Mouse (Mus musculus) frontal cortex, postnatal 10 days (tissue): ENCODE results near the gene Smpd2.
A peak's percentile ranks its signal among the peaks of the same experiment; 100 is the strongest.

Experiments
- DNase-seq, 2 experiments: peaks; one replicate each; pipeline ENCODE4 v3.0.0; 2022; ENCODE audit warnings: low spot score in 2 of 2, mixed read lengths in 1 of 2

Smpd2 gene

DNA sequence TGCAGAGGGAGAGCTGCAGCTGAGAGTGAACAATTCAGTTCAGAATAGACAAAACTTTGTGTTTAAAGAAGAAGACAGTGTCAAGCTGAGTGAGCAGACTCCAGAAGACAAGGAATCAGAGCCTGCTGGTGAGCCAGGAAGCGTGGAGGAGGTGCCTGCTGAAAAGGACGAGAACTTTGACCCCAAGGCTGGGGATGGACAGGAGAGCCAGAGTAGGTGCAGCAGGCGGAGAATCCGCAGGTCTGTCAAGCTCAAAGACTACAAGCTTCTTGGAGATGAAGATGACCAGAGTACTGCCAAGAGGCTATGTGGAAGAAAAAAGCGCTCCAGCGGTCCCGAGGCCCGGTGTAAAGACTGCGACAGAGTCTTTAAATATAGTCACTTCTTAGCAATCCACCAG, 38.5 kb downstream of the Smpd2 start:
- DNase-seq: no peak

- DNase-seq: no peak
Measured at GRCm38 (mm10) chr10:41450780-41451522, 39.2 kb downstream of the Smpd2 start.

DNA sequence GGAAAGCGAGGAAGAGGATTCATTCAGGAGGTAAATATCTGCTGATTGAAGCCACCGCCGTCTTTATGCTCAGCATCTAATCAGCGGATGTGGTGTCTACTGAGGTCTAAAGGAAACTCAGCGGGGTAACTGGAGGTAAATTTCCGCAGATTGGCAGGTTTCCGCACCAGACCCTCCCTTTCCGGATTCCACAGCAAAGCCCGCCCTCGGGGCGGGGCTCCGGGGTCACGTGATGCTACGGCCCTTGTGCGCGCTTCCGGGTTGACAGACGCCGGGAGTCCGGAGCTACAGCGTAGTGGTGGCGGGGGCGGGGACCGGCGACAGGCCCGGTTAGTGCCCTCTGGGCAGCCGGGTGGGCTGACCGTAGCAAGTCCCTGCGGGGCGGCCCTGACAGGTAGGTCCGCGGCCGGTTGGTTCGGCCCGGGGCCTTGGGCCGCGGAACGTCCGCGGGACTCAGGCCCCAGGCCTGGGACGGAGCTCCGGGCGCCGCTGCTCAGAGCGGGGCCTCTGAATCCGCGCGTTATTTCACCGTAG, 40.0 kb downstream of the Smpd2 start, which contains the start of gene Zbtb24:
Gene Zbtb24, plus strand, starts transcription at position 247 of the 534 bp plus-strand sequence.
- peak; percentile 91 to 93 for DNase-seq

DNA sequence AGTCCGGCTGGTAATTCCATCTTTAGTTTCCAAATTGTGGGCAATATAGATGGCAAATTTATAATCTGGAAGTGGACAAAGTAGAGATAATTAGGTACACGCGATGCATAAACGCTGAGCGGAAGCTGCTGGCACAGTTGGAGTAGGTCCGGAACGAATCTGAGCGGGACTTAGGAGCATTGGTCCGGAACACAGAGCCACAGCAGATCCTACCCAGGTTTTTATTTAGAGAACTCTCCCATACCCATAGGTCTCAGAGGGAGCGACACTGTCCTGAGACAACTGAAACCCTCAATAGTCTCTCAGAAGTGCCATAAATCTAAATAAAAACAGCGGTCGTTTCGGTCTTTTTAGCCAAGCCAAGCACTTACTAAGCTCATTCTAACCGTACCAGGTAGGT, 40.5 kb downstream of the Smpd2 start:
- DNase-seq: no peak

GRCm38 (mm10) chr10:41448216-41448615, 42.0 kb downstream of the Smpd2 start:
- DNase-seq: no peak
